Mouse (Mus musculus) midbrain, embryonic 15.5 days (tissue): ENCODE results near the gene Ogt. TPM values are rescaled to one million over a fixed set of nuclear protein-coding genes. Genes with fewer than 3 reads are reported as not detected.
A peak's percentile ranks its signal among the peaks of the same experiment; 100 is the strongest.

Experiments
- ATAC-seq: fragments of 200-750 bp; cut with Nextera tagmentation; replicated peaks from 2 replicates; pipeline ENCODE4 v1.8.0; 2017; ENCODE audit warnings: moderate TSS enrichment
- H3K27ac ChIP-seq: fragments of 300-500 bp; sonication (generic); 2 replicates; pipeline ENCODE4 v1.5.1; 2015; ENCODE audit warnings: mild to moderate bottlenecking, inconsistent platforms
- H3K27me3 ChIP-seq: fragments of 300-500 bp; sonication (generic); replicated peaks from 2 replicates; pipeline ENCODE4 v1.6.1; 2015; ENCODE audit warnings: inconsistent platforms
- H3K36me3 ChIP-seq: fragments of 300-500 bp; sonication (generic); replicated peaks from 2 replicates; pipeline ENCODE4 v1.6.1; 2015; ENCODE audit warnings: inconsistent platforms
- H3K4me1 ChIP-seq: fragments of 300-500 bp; sonication (generic); 2 replicates; pipeline ENCODE4 v1.6.1; 2015; ENCODE audit warnings: inconsistent platforms
- H3K4me2 ChIP-seq: fragments of 300-500 bp; sonication (generic); 2 replicates; pipeline ENCODE4 v1.6.1; 2015; ENCODE audit warnings: inconsistent platforms, mild to moderate bottlenecking, moderate library complexity
- H3K4me3 ChIP-seq: fragments of 300-500 bp; sonication (generic); 2 replicates; pipeline ENCODE4 v1.5.1; 2015; ENCODE audit warnings: mild to moderate bottlenecking, inconsistent platforms
- H3K9ac ChIP-seq: fragments of 300-500 bp; sonication (generic); 2 replicates; pipeline ENCODE4 v1.6.1; 2015; ENCODE audit warnings: mild to moderate bottlenecking, inconsistent platforms
- H3K9me3 ChIP-seq: fragments of 300-500 bp; sonication (generic); 2 replicates; pipeline ENCODE4 v1.6.1; 2016; ENCODE audit warnings: inconsistent platforms
- WGBS: fragments of 180-500 bp; shearing (Covaris S2); methylation state at CpG from one replicate; pipeline ENCODE4 v1.1.7; 2015; ENCODE audit warnings: mixed read lengths; 5-methylcytosine and 5-hydroxymethylcytosine counted together
- polyA plus RNA-seq: library from polyadenylated mRNA; unstranded; fragments of >200 nt; fragmentation: Nextera tagmentation; extraction: Ambion mirVana; gene quantifications from 2 replicates; pipeline ENCODE4 v1.2.1, GENCODE M21; 2015

The Ogt gene
- polyA plus RNA-seq: 203 and 222 TPM in 2 replicates

GRCm38 (mm10) chrX:101639741-101640166 is at the start of gene Ogt:
Ogt (plus strand) TSS chrX:101640060.
- H3K27ac ChIP-seq: peak within 1 kb of the TSS; percentile 88
- 21% methylated on average over 24 of the region's 24 CpGs for WGBS
- peak; percentile 95 for ATAC-seq

GRCm38 (mm10) chrX:101616183-101616582 is 23.7 kb upstream of the Ogt start:
- WGBS: 92% methylated on average over 3 of the region's 3 CpGs
- ATAC-seq: no peak
- H3K27me3 ChIP-seq: no peaks in the 10 kb centered on the region
- H3K4me3 ChIP-seq: no peak overlapping the region
- no peaks in the 10 kb centered on the region for H3K9me3 ChIP-seq
- no peaks in the 10 kb centered on the region for H3K36me3 ChIP-seq
- H3K4me1 ChIP-seq: no peaks in the 10 kb centered on the region
- H3K4me2 ChIP-seq: no peak overlapping the region
- H3K9ac ChIP-seq: no peak overlapping the region
- no peak overlapping the region for H3K27ac ChIP-seq

More at GRCm38 (mm10) chrX:101639741-101640166, at the start of gene Ogt:
- no peaks in the 10 kb centered on the region for H3K36me3 ChIP-seq
- H3K9me3 ChIP-seq: no peaks in the 10 kb centered on the region
- H3K4me1 ChIP-seq: peaks cover 9% of the 10 kb centered on the region
- peak within 1 kb of the TSS; percentile 54 for H3K4me2 ChIP-seq
- H3K27me3 ChIP-seq: peaks cover 6% of the 10 kb centered on the region; the same call in 1 of the 2 replicates
- H3K9ac ChIP-seq: peak within 1 kb of the TSS; percentile 76
- H3K4me3 ChIP-seq: peak within 1 kb of the TSS; percentile 69

- Histone ChIP-seq H3K9ac (no peak overlapping the region), H3K27ac (no peak overlapping the region), H3K4me1 (no peaks in the 10 kb centered on the region), H3K9me3 (no peaks in the 10 kb centered on the region), H3K4me2 (no peak overlapping the region), H3K4me3 (no peak overlapping the region), H3K36me3 (no peaks in the 10 kb centered on the region), H3K27me3 (no peaks in the 10 kb centered on the region)
- ATAC-seq: no peak
- WGBS: 72% methylated on average over 10 of the region's 10 CpGs
Measured at GRCm38 (mm10) chrX:101617889-101618288, 22.0 kb upstream of the Ogt start.

GRCm38 (mm10) chrX:101620317-101620716 is 19.5 kb upstream of the Ogt start:
- no peak overlapping the region for H3K9ac ChIP-seq
- no peaks in the 10 kb centered on the region for H3K36me3 ChIP-seq
- H3K9me3 ChIP-seq: no peaks in the 10 kb centered on the region
- no peaks in the 10 kb centered on the region for H3K4me1 ChIP-seq
- H3K27ac ChIP-seq: no peak overlapping the region
- no peak overlapping the region for H3K4me3 ChIP-seq
- H3K4me2 ChIP-seq: no peak overlapping the region
- no peak for ATAC-seq
- WGBS: 74% methylated on average over 6 of the region's 6 CpGs
- H3K27me3 ChIP-seq: no peaks in the 10 kb centered on the region

GRCm38 (mm10) chrX:101622539-101622938 is 17.3 kb upstream of the Ogt start:
- Histone ChIP-seq H3K4me1 (no peaks in the 10 kb centered on the region), H3K27ac (no peak overlapping the region), H3K4me3 (no peak overlapping the region), H3K36me3 (no peaks in the 10 kb centered on the region), H3K9me3 (no peaks in the 10 kb centered on the region), H3K27me3 (no peaks in the 10 kb centered on the region), H3K4me2 (no peak overlapping the region), H3K9ac (no peak overlapping the region)
- 45% methylated on average over 3 of the region's 3 CpGs for WGBS
- ATAC-seq: no peak

- Histone ChIP-seq H3K36me3 (no peaks in the 10 kb centered on the region), H3K9me3 (no peaks in the 10 kb centered on the region), H3K9ac (no peak overlapping the region), H3K4me2 (no peak overlapping the region), H3K4me1 (no peaks in the 10 kb centered on the region), H3K27me3 (peaks cover 6% of the 10 kb centered on the region; the same call in 1 of the 2 replicates), H3K4me3 (no peak overlapping the region), H3K27ac (no peak overlapping the region)
- no peak for ATAC-seq
- WGBS: 34% methylated on average over 9 of the region's 9 CpGs
Measured at GRCm38 (mm10) chrX:101636821-101637525, 2.9 kb upstream of the Ogt start.

GRCm38 (mm10) chrX:101638856-101639255 is 1.0 kb upstream of the Ogt start:
- peaks cover 7% of the 10 kb centered on the region for H3K4me1 ChIP-seq
- H3K9me3 ChIP-seq: no peaks in the 10 kb centered on the region
- WGBS: 29% methylated on average over 3 of the region's 3 CpGs
- H3K27me3 ChIP-seq: peaks cover 6% of the 10 kb centered on the region; the same call in 1 of the 2 replicates
- H3K4me2 ChIP-seq: peak overlapping the region; percentile 46
- H3K9ac ChIP-seq: no peak overlapping the region
- no peaks in the 10 kb centered on the region for H3K36me3 ChIP-seq
- no peak for ATAC-seq
- peak overlapping the region; percentile 23; the same call in 1 of the 2 replicates for H3K27ac ChIP-seq
- peak overlapping the region; percentile 69 for H3K4me3 ChIP-seq

GRCm38 (mm10) chrX:101639306-101639705 is 554 bp upstream of the Ogt start:
- Histone ChIP-seq H3K27me3 (peaks cover 6% of the 10 kb centered on the region; the same call in 1 of the 2 replicates), H3K36me3 (no peaks in the 10 kb centered on the region), H3K9ac (no peak overlapping the region), H3K4me1 (peaks cover 9% of the 10 kb centered on the region), H3K9me3 (no peaks in the 10 kb centered on the region), H3K4me3 (peak overlapping the region; percentile 69), H3K27ac (peak overlapping the region; percentile 23; the same call in 1 of the 2 replicates), H3K4me2 (peak overlapping the region; percentile 46)
- 0 out of 2 replicates have a peak, but pooled peaks have one; percentile 2 for ATAC-seq
- WGBS: 27% methylated on average over 13 of the region's 13 CpGs

- H3K4me1 ChIP-seq: peaks cover 9% of the 10 kb centered on the region
- peak overlapping the region; percentile 54 for H3K4me2 ChIP-seq
- peak overlapping the region; percentile 88 for H3K27ac ChIP-seq
- H3K4me3 ChIP-seq: peak overlapping the region; percentile 69
- peak; percentile 58 for ATAC-seq
- H3K27me3 ChIP-seq: peaks cover 6% of the 10 kb centered on the region; the same call in 1 of the 2 replicates
- WGBS: 16% methylated on average over 45 of the region's 45 CpGs
- peak overlapping the region; percentile 76 for H3K9ac ChIP-seq
- H3K36me3 ChIP-seq: no peaks in the 10 kb centered on the region
- H3K9me3 ChIP-seq: no peaks in the 10 kb centered on the region
Measured at GRCm38 (mm10) chrX:101640194-101641160, 617 bp downstream of the Ogt start.

GRCm38 (mm10) chrX:101641161-101641530 is 1.3 kb downstream of the Ogt start:
- peak overlapping the region; percentile 69 for H3K4me3 ChIP-seq
- peaks cover 6% of the 10 kb centered on the region; the same call in 1 of the 2 replicates for H3K27me3 ChIP-seq
- no peaks in the 10 kb centered on the region for H3K9me3 ChIP-seq
- H3K4me2 ChIP-seq: peak overlapping the region; percentile 54
- ATAC-seq: no peak
- no peaks in the 10 kb centered on the region for H3K36me3 ChIP-seq
- WGBS: 19% methylated on average over 6 of the region's 6 CpGs
- peak overlapping the region; percentile 76; the same call in 1 of the 2 replicates for H3K9ac ChIP-seq
- peak overlapping the region; percentile 88 for H3K27ac ChIP-seq
- H3K4me1 ChIP-seq: peaks cover 9% of the 10 kb centered on the region

GRCm38 (mm10) chrX:101642091-101642490 is 2.2 kb downstream of the Ogt start:
- WGBS: 22% methylated on average over 5 of the region's 5 CpGs
- H3K4me2 ChIP-seq: peak overlapping the region; percentile 54
- H3K27me3 ChIP-seq: peaks cover 3% of the 10 kb centered on the region; the same call in 1 of the 2 replicates
- H3K36me3 ChIP-seq: no peaks in the 10 kb centered on the region
- H3K9me3 ChIP-seq: no peaks in the 10 kb centered on the region
- H3K4me3 ChIP-seq: peak overlapping the region; percentile 69
- no peak for ATAC-seq
- no peak overlapping the region for H3K27ac ChIP-seq
- peaks cover 9% of the 10 kb centered on the region for H3K4me1 ChIP-seq
- peak overlapping the region; percentile 76; the same call in 1 of the 2 replicates for H3K9ac ChIP-seq

- Histone ChIP-seq H3K27me3 (no peaks in the 10 kb centered on the region), H3K4me1 (peaks cover 14% of the 10 kb centered on the region), H3K9me3 (no peaks in the 10 kb centered on the region), H3K9ac (no peak overlapping the region), H3K27ac (no peak overlapping the region), H3K4me2 (no peak overlapping the region), H3K36me3 (no peaks in the 10 kb centered on the region), H3K4me3 (no peak overlapping the region)
- 67% methylated on average over 2 of the region's 2 CpGs for WGBS
- ATAC-seq: no peak
Measured at GRCm38 (mm10) chrX:101645286-101645685, 5.4 kb downstream of the Ogt start.
